Mouse (Mus musculus) adrenal gland, postnatal 10 days (tissue): ENCODE results near the gene Lrp5. TPM values are rescaled to one million over a fixed set of nuclear protein-coding genes. Genes with fewer than 3 reads are reported as not detected.

Experiments used
- DNase-seq: peaks from one replicate; pipeline ENCODE4 v3.0.0; 2021; ENCODE audit warnings: mixed read lengths
- long read RNA-seq, 2 experiments: library from polyadenylated mRNA; stranded (forward); transcript quantifications; one replicate each; pipeline ENCODE4 v2.0.0; 2021
- total RNA-seq, 2 experiments: library from RNA; stranded (reverse); gene quantifications; 2 replicates each; pipeline ENCODE4 v1.2.3; 2021

The Lrp5 gene
- total RNA-seq, result 100 to 1,000 TPM in 1 of 2 experiments, 10 to 100 TPM in 1; 87.0 to 104 TPM
- long read RNA-seq, experiment 1, full-length matches to known transcripts, result 2 of 11 reads
- long read RNA-seq, experiment 1, partial matches to known transcripts, result 8 of 11 reads
- long read RNA-seq, experiment 1, other reads (novel, unspliced or antisense), result 1 of 11 reads
- long read RNA-seq, experiment 2, full-length matches to known transcripts, result 3 of 8 reads
- long read RNA-seq, experiment 2, partial matches to known transcripts, result 1 of 8 reads
- long read RNA-seq, experiment 2, other reads (novel, unspliced or antisense), result 4 of 8 reads

- DNase-seq, result peak; percentile 85
These were observed at the start of gene Lrp5 for GRCm38 (mm10) chr19:3686215-3686894. TSS of gene Lrp5 (minus strand) at chr19:3686564.

- DNase-seq, result no peak
These were observed 49.6 kb upstream of the Lrp5 start for GRCm38 (mm10) chr19:3736001-3736400.

GRCm38 (mm10) chr19:3730781-3731646 lies 44.6 kb upstream of the Lrp5 start:
- no peak for DNase-seq

- DNase-seq, result no peak
These were observed 42.5 kb upstream of the Lrp5 start for GRCm38 (mm10) chr19:3728901-3729300.

GRCm38 (mm10) chr19:3724779-3725178 lies 38.4 kb upstream of the Lrp5 start:
- DNase-seq, result peak; percentile 81

- DNase-seq, result peak; percentile 46
These were observed 37.5 kb upstream of the Lrp5 start for GRCm38 (mm10) chr19:3723904-3724303.

- DNase-seq, result no peak
These were observed 36.8 kb upstream of the Lrp5 start for GRCm38 (mm10) chr19:3723170-3723569.

GRCm38 (mm10) chr19:3719362-3719891 lies 33.1 kb upstream of the Lrp5 start:
- peak; percentile 83 for DNase-seq

- peak; percentile 81 for DNase-seq
These were observed 32.4 kb upstream of the Lrp5 start for GRCm38 (mm10) chr19:3718481-3719361.

- DNase-seq, result no peak
These were observed 28.0 kb upstream of the Lrp5 start for GRCm38 (mm10) chr19:3714381-3714780.

- no peak for DNase-seq
These were observed 24.1 kb upstream of the Lrp5 start for GRCm38 (mm10) chr19:3710436-3710835.

GRCm38 (mm10) chr19:3709013-3709787 lies 22.8 kb upstream of the Lrp5 start:
- DNase-seq, result no peak

GRCm38 (mm10) chr19:3708078-3709012 lies 22.0 kb upstream of the Lrp5 start, which contains the start of gene 1810055G02Rik:
TSS of gene 1810055G02Rik (plus strand) at chr19:3708293.
- peak; percentile 99 for DNase-seq

- DNase-seq, result no peak
These were observed 21.2 kb upstream of the Lrp5 start for GRCm38 (mm10) chr19:3707553-3707952.

GRCm38 (mm10) chr19:3706258-3706657 lies 19.9 kb upstream of the Lrp5 start:
- no peak for DNase-seq

- DNase-seq, result no peak
These were observed 16.1 kb upstream of the Lrp5 start for GRCm38 (mm10) chr19:3702460-3702859.

GRCm38 (mm10) chr19:3699508-3700438 lies 13.4 kb upstream of the Lrp5 start:
- DNase-seq, result peak; percentile 84

- no peak for DNase-seq
These were observed 11.7 kb upstream of the Lrp5 start for GRCm38 (mm10) chr19:3698035-3698434.
